Mouse (Mus musculus): ENCODE measurements around the gene Fam181a.

GRCm38 (mm10) chr12:103353538-103353937 is 42.8 kb downstream of the Fam181a start:
- TF ChIP-seq POLR2A (IDR thresholded peaks at IDR 0.05; ENCODE audit: control insufficient read depth, extremely low read depth, insufficient read depth, low read length, poor library complexity) (no peak), CTCF (IDR thresholded peaks at IDR 0.05; ENCODE audit: borderline replicate concordance, control insufficient read depth, extremely low read depth, insufficient read depth, low read length, poor library complexity) (peak; percentile 50; the same call in 1 of the 2 replicates)

Measured in thymus, adult 2 months (tissue).